In the genomic region with DNA sequence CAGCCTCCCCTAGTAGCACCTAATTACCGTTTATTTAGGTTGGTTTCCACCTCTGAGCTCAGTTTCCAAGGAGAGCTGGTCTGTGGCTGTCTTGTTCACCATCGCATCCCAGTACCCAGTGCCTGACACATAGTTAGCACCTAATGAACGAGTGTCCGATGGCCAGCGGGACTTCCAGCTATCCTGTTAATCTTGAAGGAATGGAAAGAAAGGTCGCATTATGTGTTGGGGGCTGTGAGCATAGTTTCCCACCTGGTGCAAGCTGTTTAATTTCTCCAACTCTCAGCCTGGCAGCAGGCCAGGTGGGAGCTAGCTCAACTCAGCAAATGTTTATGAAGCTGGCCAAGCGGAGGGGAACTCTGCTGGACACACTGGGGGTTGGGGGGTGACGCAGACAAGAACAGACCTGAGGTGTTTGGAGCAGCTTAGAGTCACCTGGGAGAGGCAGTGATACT, we compare ENCODE assay signal across 14 mouse cellular contexts.
A peak's percentile ranks its signal among the peaks of the same experiment; 100 is the strongest.
DNase-seq lines count a peak whose midpoint lies in the region; ATAC-seq and TF ChIP-seq lines count a peak whose summit lies in the region.
"Had no signal": no experiment of that assay in that cellular context is flagged by ENCODE, and none has a peak within 500 bp of the region (broad histone marks: within the 10 kb centered on the region; RNA-seq: fewer than 3 reads in every experiment).

No protein-coding gene starts in this region.

- no peak overlapping the region for H3K4me2 ChIP-seq in hindbrain, postnatal 0 days (ENCODE audit: low read depth, low read length)
- H3K4me2 ChIP-seq in hindbrain, embryonic 13.5 days = no peak overlapping the region
- no peak overlapping the region for H3K4me2 ChIP-seq in lung, embryonic 14.5 days
- H3K4me2 ChIP-seq in embryonic facial prominence, embryonic 14.5 days (ENCODE audit: low read depth, low read length) = no peak overlapping the region
- no peak overlapping the region for H3K4me2 ChIP-seq in limb, embryonic 15.5 days
- H3K4me2 ChIP-seq: embryonic facial prominence, embryonic 13.5 days; forebrain, embryonic 13.5 days; heart, embryonic 11.5 days had no signal

- no peak overlapping the region for H3K9ac ChIP-seq in hindbrain, postnatal 0 days (replicated peaks; ENCODE audit: low read length)
- no peak overlapping the region for H3K9ac ChIP-seq in hindbrain, embryonic 13.5 days
- no peak overlapping the region for H3K9ac ChIP-seq in lung, embryonic 14.5 days
- H3K9ac ChIP-seq in embryonic facial prominence, embryonic 14.5 days (ENCODE audit: low read depth, low read length) = no peak overlapping the region
- no peak overlapping the region for H3K9ac ChIP-seq in limb, embryonic 15.5 days
- H3K9ac ChIP-seq: embryonic facial prominence, embryonic 13.5 days; forebrain, embryonic 13.5 days had no signal

- DNase-seq in hindbrain, postnatal 0 days (ENCODE audit: low spot score) = peak; percentile 68
- DNase-seq in lung, embryonic 14.5 days = peak; percentile 86
- DNase-seq in lung, postnatal 25 days (ENCODE audit: low spot score) = no peak
- peak; percentile 79 for DNase-seq in embryonic facial prominence, embryonic 14.5 days (ENCODE audit: low spot score)
- DNase-seq in cerebellum, adult 2 months = no peak
- DNase-seq in adrenal gland, postnatal 10 days = no peak
- DNase-seq: cerebellum, postnatal 36 days; gastrocnemius, postnatal 14 days had no signal

- no peak for ATAC-seq in hindbrain, postnatal 0 days
- ATAC-seq in hindbrain, embryonic 13.5 days (ENCODE audit: low FRiP score) = no peak
- ATAC-seq in lung, embryonic 14.5 days (ENCODE audit: insufficient read depth) = peak; percentile 69; the same call in 1 of the 2 replicates
- ATAC-seq in embryonic facial prominence, embryonic 14.5 days (ENCODE audit: low read depth) = no peak
- ATAC-seq in limb, embryonic 15.5 days (ENCODE audit: insufficient number of reproducible peaks, low FRiP score, low TSS enrichment, low read depth) = peak; percentile 62; the same call in 1 of the 2 replicates
- ATAC-seq: forebrain, embryonic 13.5 days had no signal

- TF ChIP-seq POLR2A in cerebellum, adult 2 months (IDR thresholded peaks at IDR 0.05; ENCODE audit: borderline replicate concordance, insufficient read depth, low read length) = no peak

- WGBS in hindbrain, postnatal 0 days = 57% methylated on average over 8 of the region's 8 CpGs
- WGBS in hindbrain, embryonic 13.5 days = 74% methylated on average over 8 of the region's 8 CpGs
- WGBS in lung, embryonic 14.5 days = 10% methylated on average over 8 of the region's 8 CpGs
- WGBS in embryonic facial prominence, embryonic 14.5 days = 60% methylated on average over 8 of the region's 8 CpGs
- WGBS in limb, embryonic 15.5 days = 23% methylated on average over 8 of the region's 8 CpGs
- 43% methylated on average over 8 of the region's 8 CpGs for WGBS in cerebellum, adult 2 months

- no peak for TF ChIP-seq CTCF in hindbrain, postnatal 0 days (IDR thresholded peaks at IDR 0.05; ENCODE audit: low read depth)
- TF ChIP-seq CTCF in lung, embryonic 14.5 days (IDR thresholded peaks at IDR 0.05; ENCODE audit: low read depth) = no peak
- no peak for TF ChIP-seq CTCF in cerebellum, adult 2 months (IDR thresholded peaks at IDR 0.05; ENCODE audit: borderline replicate concordance, insufficient read depth, low read depth, low read length)

- no peaks in the 10 kb centered on the region for H3K27me3 ChIP-seq in hindbrain, postnatal 0 days (ENCODE audit: insufficient read depth, low read length)
- 0 out of 2 replicates have a peak, but pooled peaks cover 3% of the 10 kb centered on the region for H3K27me3 ChIP-seq in hindbrain, embryonic 13.5 days
- H3K27me3 ChIP-seq in lung, embryonic 14.5 days (ENCODE audit: insufficient read depth, low read length) = peaks cover 8% of the 10 kb centered on the region; the same call in 1 of the 2 replicates
- peaks cover 4% of the 10 kb centered on the region; the same call in 1 of the 2 replicates for H3K27me3 ChIP-seq in embryonic facial prominence, embryonic 14.5 days (replicated peaks; ENCODE audit: control insufficient read depth, insufficient read depth, low read length)
- H3K27me3 ChIP-seq in limb, embryonic 15.5 days = peaks cover 16% of the 10 kb centered on the region
- no peaks in the 10 kb centered on the region for H3K27me3 ChIP-seq in cerebellum, adult 2 months (ENCODE audit: control insufficient read depth, insufficient read depth, low read length)
- H3K27me3 ChIP-seq: embryonic facial prominence, embryonic 13.5 days; forebrain, embryonic 13.5 days had no signal

- H3K9me3 ChIP-seq in hindbrain, postnatal 0 days (ENCODE audit: low read length) = no peaks in the 10 kb centered on the region
- no peaks in the 10 kb centered on the region for H3K9me3 ChIP-seq in hindbrain, embryonic 13.5 days
- no peaks in the 10 kb centered on the region for H3K9me3 ChIP-seq in lung, embryonic 14.5 days (ENCODE audit: low read depth, low read length)
- no peaks in the 10 kb centered on the region for H3K9me3 ChIP-seq in embryonic facial prominence, embryonic 14.5 days (ENCODE audit: control insufficient read depth, low read length)
- H3K9me3 ChIP-seq in limb, embryonic 15.5 days = no peaks in the 10 kb centered on the region
- H3K9me3 ChIP-seq: embryonic facial prominence, embryonic 13.5 days; forebrain, embryonic 13.5 days; hindbrain, embryonic 10.5 days had no signal

- H3K27ac ChIP-seq in hindbrain, postnatal 0 days = no peak overlapping the region
- no peak overlapping the region for H3K27ac ChIP-seq in hindbrain, embryonic 13.5 days
- no peak overlapping the region for H3K27ac ChIP-seq in lung, embryonic 14.5 days (ENCODE audit: low read depth)
- no peak overlapping the region for H3K27ac ChIP-seq in embryonic facial prominence, embryonic 14.5 days (replicated peaks; ENCODE audit: low read depth, low read length)
- peak overlapping the region; percentile 38; the same call in 1 of the 2 replicates for H3K27ac ChIP-seq in limb, embryonic 15.5 days
- H3K27ac ChIP-seq in cerebellum, adult 2 months (ENCODE audit: insufficient read depth, low read length) = no peak overlapping the region
- H3K27ac ChIP-seq: embryonic facial prominence, embryonic 13.5 days; forebrain, embryonic 13.5 days; hindbrain, embryonic 10.5 days had no signal

- H3K4me1 ChIP-seq in hindbrain, postnatal 0 days (ENCODE audit: insufficient read depth, low read length) = peaks cover 3% of the 10 kb centered on the region; the same call in 1 of the 2 replicates
- H3K4me1 ChIP-seq in hindbrain, embryonic 13.5 days (replicated peaks) = no peaks in the 10 kb centered on the region; the same call in 1 of the 2 replicates
- H3K4me1 ChIP-seq in lung, embryonic 14.5 days (ENCODE audit: insufficient read depth) = peaks cover 13% of the 10 kb centered on the region
- peaks cover 8% of the 10 kb centered on the region for H3K4me1 ChIP-seq in embryonic facial prominence, embryonic 14.5 days (ENCODE audit: control insufficient read depth, insufficient read depth, low read length)
- peaks cover 22% of the 10 kb centered on the region for H3K4me1 ChIP-seq in limb, embryonic 15.5 days
- no peaks in the 10 kb centered on the region for H3K4me1 ChIP-seq in cerebellum, adult 2 months (ENCODE audit: control insufficient read depth, insufficient read depth, low read length)

- no peaks in the 10 kb centered on the region for H3K36me3 ChIP-seq in hindbrain, postnatal 0 days (ENCODE audit: insufficient read depth, low read length)
- H3K36me3 ChIP-seq in hindbrain, embryonic 13.5 days = no peaks in the 10 kb centered on the region
- H3K36me3 ChIP-seq in lung, embryonic 14.5 days (ENCODE audit: insufficient read depth) = no peaks in the 10 kb centered on the region
- no peaks in the 10 kb centered on the region for H3K36me3 ChIP-seq in embryonic facial prominence, embryonic 14.5 days (ENCODE audit: control insufficient read depth, insufficient read depth, low read length)
- no peaks in the 10 kb centered on the region for H3K36me3 ChIP-seq in limb, embryonic 15.5 days
- H3K36me3 ChIP-seq: embryonic facial prominence, embryonic 13.5 days; hindbrain, embryonic 10.5 days had no signal

- no peak overlapping the region for H3K4me3 ChIP-seq in hindbrain, postnatal 0 days (ENCODE audit: low read length)
- H3K4me3 ChIP-seq in hindbrain, embryonic 13.5 days = no peak overlapping the region
- no peak overlapping the region for H3K4me3 ChIP-seq in lung, embryonic 14.5 days (ENCODE audit: low read depth, low read length)
- H3K4me3 ChIP-seq in embryonic facial prominence, embryonic 14.5 days (ENCODE audit: low read depth, low read length) = no peak overlapping the region
- no peak overlapping the region for H3K4me3 ChIP-seq in limb, embryonic 15.5 days
- H3K4me3 ChIP-seq in cerebellum, adult 2 months (replicated peaks; ENCODE audit: insufficient read depth, low read depth, low read length) = no peak overlapping the region
- H3K4me3 ChIP-seq: embryonic facial prominence, embryonic 13.5 days; forebrain, embryonic 13.5 days; hindbrain, embryonic 10.5 days had no signal

Comparison
In these comparisons a context has a peak if more than half of its experiments do, and no peak if none do; other contexts are left out.
1. DNase-seq: peak in hindbrain, postnatal 0 days (single experiment), lung, embryonic 14.5 days (single experiment) and embryonic facial prominence, embryonic 14.5 days (single experiment); none in lung, postnatal 25 days (single experiment), cerebellum, adult 2 months (0 of 2) and adrenal gland, postnatal 10 days (single experiment).
2. ATAC-seq: peak in lung, embryonic 14.5 days (single experiment) and limb, embryonic 15.5 days (single experiment); none in hindbrain, postnatal 0 days (single experiment), hindbrain, embryonic 13.5 days (single experiment) and embryonic facial prominence, embryonic 14.5 days (single experiment).